Mouse (Mus musculus) bone marrow macrophage, adult 2 months (primary cell): ENCODE data around the gene Mvb12b.

Experiments used
- CTCF ChIP-seq: IDR thresholded peaks from 2 replicates; pipeline ENCODE4 v1.5.1; 2012; ENCODE audit warnings: low read depth, mild to moderate bottlenecking, low read length, moderate library complexity
- POLR2A ChIP-seq: IDR thresholded peaks from 2 replicates; pipeline ENCODE4 v1.6.1; 2012; ENCODE audit warnings: mild to moderate bottlenecking, low read depth, low read length, borderline replicate concordance

DNA sequence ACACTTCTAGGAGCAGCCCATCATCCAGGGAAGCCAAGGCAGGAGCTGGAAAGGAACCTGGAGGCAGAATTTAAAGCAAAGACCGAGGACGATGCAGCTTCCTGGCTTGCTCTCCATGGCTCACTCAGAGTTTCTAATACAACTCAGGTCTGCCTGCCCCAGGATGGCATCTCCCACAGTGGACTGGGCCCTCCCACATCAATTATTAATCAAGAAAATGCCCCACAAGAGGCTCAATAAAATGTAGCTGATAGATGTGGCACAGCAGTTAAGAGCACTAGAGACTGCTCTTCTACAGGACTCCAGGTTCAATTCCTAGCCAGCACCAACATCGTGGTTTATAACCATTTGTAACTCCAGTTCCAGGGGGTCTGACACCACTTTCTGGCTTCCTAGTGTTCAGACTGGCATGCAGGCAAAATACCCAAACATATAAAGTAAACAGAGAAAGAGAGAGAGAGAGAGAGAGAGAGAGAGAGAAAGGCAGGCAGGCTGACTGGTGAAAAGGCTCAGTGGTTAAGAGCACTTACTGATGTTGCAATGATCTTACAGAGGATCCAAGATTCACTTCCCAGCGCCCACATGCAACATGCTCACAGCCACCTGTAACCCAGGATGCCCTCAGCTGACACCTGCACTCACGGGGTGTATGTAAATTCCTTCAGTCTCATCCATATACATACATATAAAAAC is 18.6 kb downstream of the Mvb12b start:
- TF ChIP-seq POLR2A (no peak), CTCF (no peak)
